Mouse (Mus musculus): ENCODE measurements at regions not wholly inside any gene's neighbourhood (a gene's known extent, or its start where the extent isn't known, plus 50 kb on each side); places are given as distances from the start of the nearest gene placed in this dataset.
A peak's percentile ranks its signal among the peaks of the same experiment; 100 is the strongest.

DNA sequence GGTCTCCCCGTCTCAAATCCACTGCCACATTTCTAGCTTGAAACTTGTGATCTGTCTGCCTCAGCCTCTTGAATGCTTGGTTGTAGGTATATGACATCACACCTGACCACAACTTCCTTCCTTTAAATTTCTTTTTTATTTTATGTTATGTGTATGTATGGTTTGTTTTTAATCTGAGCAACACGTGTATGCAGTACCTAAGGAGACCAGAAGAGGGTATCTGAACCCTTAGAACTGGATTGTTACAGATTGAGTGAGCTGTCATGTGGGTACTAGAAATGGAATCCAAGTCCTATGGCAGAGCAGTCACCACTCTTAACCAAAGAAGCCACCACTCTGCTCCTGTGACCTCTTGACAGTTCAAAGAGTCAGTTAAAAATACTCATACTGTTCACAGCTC is 240.0 kb upstream of the Got2 start:
- no peak overlapping the region for H3K9ac ChIP-seq (ENCODE audit: low read depth, low read length)
- no peaks in the 10 kb centered on the region for H3K36me3 ChIP-seq (ENCODE audit: insufficient read depth, low read length)
- H3K27me3 ChIP-seq (ENCODE audit: insufficient read depth, low read length), result no peaks in the 10 kb centered on the region
- H3K27ac ChIP-seq, result no peak overlapping the region
- 88% methylated on average over 2 of the region's 2 CpGs for WGBS
- H3K4me2 ChIP-seq (ENCODE audit: low read length), result no peak overlapping the region
- DNase-seq (ENCODE audit: low spot score) (no peak), ATAC-seq (replicated peaks; ENCODE audit: low FRiP score, low read depth) (no peak)
- H3K4me3 ChIP-seq (replicated peaks; ENCODE audit: low read depth, low read length), result no peak overlapping the region
- no peaks in the 10 kb centered on the region for H3K4me1 ChIP-seq (replicated peaks; ENCODE audit: insufficient read depth, low read length)
- H3K9me3 ChIP-seq (replicated peaks; ENCODE audit: low read length), result no peaks in the 10 kb centered on the region
- peak; percentile 43 for TF ChIP-seq CTCF (IDR thresholded peaks at IDR 0.05; ENCODE audit: low read depth)

- no peaks in the 10 kb centered on the region for H3K4me1 ChIP-seq (replicated peaks; ENCODE audit: insufficient read depth, low read length)
- no peak overlapping the region for H3K4me2 ChIP-seq (ENCODE audit: low read length)
- no peaks in the 10 kb centered on the region for H3K27me3 ChIP-seq (ENCODE audit: insufficient read depth, low read length)
- no peak for DNase-seq (ENCODE audit: low spot score)
- WGBS, result 79% methylated on average over 5 of the region's 5 CpGs
- no peak overlapping the region for H3K27ac ChIP-seq
- H3K9me3 ChIP-seq (replicated peaks; ENCODE audit: low read length), result no peaks in the 10 kb centered on the region
- ATAC-seq (replicated peaks; ENCODE audit: low FRiP score, low read depth), result no peak
- H3K4me3 ChIP-seq (replicated peaks; ENCODE audit: low read depth, low read length), result no peak overlapping the region
- H3K9ac ChIP-seq (ENCODE audit: low read depth, low read length), result no peak overlapping the region
- H3K36me3 ChIP-seq (ENCODE audit: insufficient read depth, low read length), result no peaks in the 10 kb centered on the region
- TF ChIP-seq CTCF (IDR thresholded peaks at IDR 0.05; ENCODE audit: low read depth), result no peak
These were observed 212.5 kb upstream of the Got2 start for GRCm38 (mm10) chr8:96100817-96101216.

GRCm38 (mm10) chr8:96092931-96093330 is 204.6 kb upstream of the Got2 start:
- DNase-seq (ENCODE audit: low spot score) (peak; percentile 6), ATAC-seq (replicated peaks; ENCODE audit: low FRiP score, low read depth) (no peak)
- Histone ChIP-seq H3K4me3 (replicated peaks; ENCODE audit: low read depth, low read length) (no peak overlapping the region), H3K9ac (ENCODE audit: low read depth, low read length) (no peak overlapping the region), H3K27me3 (ENCODE audit: insufficient read depth, low read length) (no peaks in the 10 kb centered on the region), H3K4me2 (ENCODE audit: low read length) (no peak overlapping the region), H3K36me3 (ENCODE audit: insufficient read depth, low read length) (no peaks in the 10 kb centered on the region), H3K27ac (no peak overlapping the region), H3K4me1 (replicated peaks; ENCODE audit: insufficient read depth, low read length) (no peaks in the 10 kb centered on the region), H3K9me3 (replicated peaks; ENCODE audit: low read length) (no peaks in the 10 kb centered on the region)
- TF ChIP-seq CTCF (IDR thresholded peaks at IDR 0.05; ENCODE audit: low read depth), result no peak
- 80% methylated on average over 3 of the region's 3 CpGs for WGBS

- DNase-seq (ENCODE audit: low spot score), result no peak
- H3K36me3 ChIP-seq (ENCODE audit: insufficient read depth, low read length), result no peaks in the 10 kb centered on the region
- no peaks in the 10 kb centered on the region for H3K27me3 ChIP-seq (ENCODE audit: insufficient read depth, low read length)
- no peak overlapping the region for H3K4me2 ChIP-seq (ENCODE audit: low read length)
- H3K27ac ChIP-seq, result no peak overlapping the region
- no peak overlapping the region for H3K9ac ChIP-seq (ENCODE audit: low read depth, low read length)
- no peak for ATAC-seq (replicated peaks; ENCODE audit: low FRiP score, low read depth)
- no peaks in the 10 kb centered on the region for H3K4me1 ChIP-seq (replicated peaks; ENCODE audit: insufficient read depth, low read length)
- no peaks in the 10 kb centered on the region for H3K9me3 ChIP-seq (replicated peaks; ENCODE audit: low read length)
- no peak for TF ChIP-seq CTCF (IDR thresholded peaks at IDR 0.05; ENCODE audit: low read depth)
- 83% methylated on average over 1 of the region's 1 CpGs for WGBS
- no peak overlapping the region for H3K4me3 ChIP-seq (replicated peaks; ENCODE audit: low read depth, low read length)
These were observed 201.9 kb upstream of the Got2 start for GRCm38 (mm10) chr8:96090231-96090630.

GRCm38 (mm10) chr8:96068306-96068705 is 180.0 kb upstream of the Got2 start:
- Histone ChIP-seq H3K4me3 (replicated peaks; ENCODE audit: low read depth, low read length) (no peak overlapping the region), H3K27ac (no peak overlapping the region), H3K4me2 (ENCODE audit: low read length) (no peak overlapping the region), H3K36me3 (ENCODE audit: insufficient read depth, low read length) (no peaks in the 10 kb centered on the region), H3K9me3 (replicated peaks; ENCODE audit: low read length) (no peaks in the 10 kb centered on the region), H3K4me1 (replicated peaks; ENCODE audit: insufficient read depth, low read length) (no peaks in the 10 kb centered on the region), H3K9ac (ENCODE audit: low read depth, low read length) (no peak overlapping the region), H3K27me3 (ENCODE audit: insufficient read depth, low read length) (no peaks in the 10 kb centered on the region)
- DNase-seq (ENCODE audit: low spot score), result no peak
- ATAC-seq (replicated peaks; ENCODE audit: low FRiP score, low read depth), result no peak
- no peak for TF ChIP-seq CTCF (IDR thresholded peaks at IDR 0.05; ENCODE audit: low read depth)
- 77% methylated on average over 5 of the region's 5 CpGs for WGBS

DNA sequence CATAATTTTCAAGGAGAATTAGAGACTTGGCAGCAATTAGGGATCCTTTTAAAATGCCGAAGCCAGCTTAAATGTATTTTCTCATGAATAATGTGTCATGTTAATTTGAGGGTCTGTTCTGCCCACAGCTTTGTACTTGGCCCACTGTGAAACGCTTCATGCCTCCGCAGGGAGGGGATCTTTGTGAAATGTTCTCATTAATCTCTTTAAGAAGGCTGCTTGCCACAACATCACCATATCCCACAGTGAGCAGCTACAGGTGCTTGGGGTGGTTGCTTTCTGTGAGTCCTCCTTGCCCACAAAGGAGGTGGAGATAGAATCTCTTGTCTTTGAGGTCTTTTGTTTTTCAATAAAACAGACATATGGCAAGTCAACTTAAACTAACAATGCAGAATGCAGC is 159.3 kb upstream of the Got2 start:
- Histone ChIP-seq H3K9me3 (replicated peaks; ENCODE audit: low read length) (no peaks in the 10 kb centered on the region), H3K27me3 (ENCODE audit: insufficient read depth, low read length) (no peaks in the 10 kb centered on the region), H3K4me1 (replicated peaks; ENCODE audit: insufficient read depth, low read length) (peaks cover under 1% of the 10 kb centered on the region; the same call in 1 of the 2 replicates), H3K36me3 (ENCODE audit: insufficient read depth, low read length) (no peaks in the 10 kb centered on the region), H3K4me2 (ENCODE audit: low read length) (no peak overlapping the region), H3K4me3 (replicated peaks; ENCODE audit: low read depth, low read length) (no peak overlapping the region), H3K27ac (no peak overlapping the region), H3K9ac (ENCODE audit: low read depth, low read length) (no peak overlapping the region)
- DNase-seq (ENCODE audit: low spot score) (no peak), ATAC-seq (replicated peaks; ENCODE audit: low FRiP score, low read depth) (no peak)
- no peak for TF ChIP-seq CTCF (IDR thresholded peaks at IDR 0.05; ENCODE audit: low read depth)
- WGBS, result 64% methylated on average over 3 of the region's 3 CpGs

DNA sequence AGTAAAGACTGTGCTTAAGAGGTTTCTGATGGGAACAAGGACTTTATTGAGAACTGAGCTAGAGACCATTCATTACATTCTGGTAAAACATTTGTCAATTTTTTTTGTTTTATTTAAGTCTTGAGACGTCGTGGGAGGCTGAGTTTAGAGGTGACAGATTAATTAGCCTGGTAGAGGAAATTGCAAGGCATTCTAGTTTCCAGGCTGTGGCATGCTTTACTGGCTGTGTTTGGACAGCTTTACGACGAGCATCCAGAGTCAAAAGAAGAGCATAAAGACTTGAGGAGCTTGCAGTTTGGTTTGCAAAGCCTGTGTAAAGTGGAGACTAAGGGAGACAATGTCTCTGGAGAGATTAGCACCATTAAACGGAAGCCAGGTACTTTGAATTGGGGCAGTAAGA is 154.0 kb upstream of the Got2 start:
- TF ChIP-seq CTCF (IDR thresholded peaks at IDR 0.05; ENCODE audit: low read depth), result no peak
- DNase-seq (ENCODE audit: low spot score), result peak; percentile 66
- no peaks in the 10 kb centered on the region for H3K9me3 ChIP-seq (replicated peaks; ENCODE audit: low read length)
- H3K36me3 ChIP-seq (ENCODE audit: insufficient read depth, low read length), result no peaks in the 10 kb centered on the region
- peaks cover 21% of the 10 kb centered on the region for H3K4me1 ChIP-seq (replicated peaks; ENCODE audit: insufficient read depth, low read length)
- no peak for ATAC-seq (replicated peaks; ENCODE audit: low FRiP score, low read depth)
- no peak overlapping the region for H3K4me2 ChIP-seq (ENCODE audit: low read length)
- H3K9ac ChIP-seq (ENCODE audit: low read depth, low read length), result no peak overlapping the region
- no peak overlapping the region for H3K27ac ChIP-seq
- 9% methylated on average over 5 of the region's 5 CpGs for WGBS
- H3K4me3 ChIP-seq (replicated peaks; ENCODE audit: low read depth, low read length), result no peak overlapping the region
- H3K27me3 ChIP-seq (ENCODE audit: insufficient read depth, low read length), result no peaks in the 10 kb centered on the region

All from kidney, postnatal 0 days (tissue).